Mouse (Mus musculus) myocyte (in vitro differentiated cells): Measurements from ENCODE around the gene 2210408I21Rik.

Experiments
- E2F4 ChIP-seq: IDR thresholded peaks from one replicate; pipeline ENCODE4 v1.6.1; 2011; ENCODE audit warnings: mild to moderate bottlenecking, control low read depth, moderate library complexity; ENCODE audit not compliant: insufficient read depth
- MAX ChIP-seq: IDR thresholded peaks from one replicate; pipeline ENCODE4 v1.6.1; 2011; ENCODE audit warnings: low read depth, mild to moderate bottlenecking, control low read depth
- MYOG ChIP-seq, 3 experiments: IDR thresholded peaks; one replicate each; pipeline ENCODE4 v1.6.1; 2011; ENCODE audit warnings: control low read depth in 2 of 3, low read depth in 2 of 3, mild to moderate bottlenecking in 2 of 3; ENCODE audit not compliant: insufficient read length in 2 of 3, control insufficient read depth in 1 of 3, insufficient read depth in 1 of 3
- POLR2A ChIP-seq: IDR thresholded peaks from one replicate; pipeline ENCODE4 v1.6.1; 2011; ENCODE audit warnings: low read depth, mild to moderate bottlenecking, control low read depth, moderate library complexity; ENCODE audit not compliant: insufficient read length
- POLR2AphosphoS2 ChIP-seq: IDR thresholded peaks from one replicate; pipeline ENCODE4 v1.6.1; 2011; ENCODE audit warnings: low read depth, control low read depth; ENCODE audit not compliant: insufficient read length
- REST ChIP-seq: IDR thresholded peaks from one replicate; pipeline ENCODE4 v1.6.1; 2011; ENCODE audit warnings: mild to moderate bottlenecking, control low read depth, moderate library complexity; ENCODE audit not compliant: insufficient read depth, insufficient read length

DNA sequence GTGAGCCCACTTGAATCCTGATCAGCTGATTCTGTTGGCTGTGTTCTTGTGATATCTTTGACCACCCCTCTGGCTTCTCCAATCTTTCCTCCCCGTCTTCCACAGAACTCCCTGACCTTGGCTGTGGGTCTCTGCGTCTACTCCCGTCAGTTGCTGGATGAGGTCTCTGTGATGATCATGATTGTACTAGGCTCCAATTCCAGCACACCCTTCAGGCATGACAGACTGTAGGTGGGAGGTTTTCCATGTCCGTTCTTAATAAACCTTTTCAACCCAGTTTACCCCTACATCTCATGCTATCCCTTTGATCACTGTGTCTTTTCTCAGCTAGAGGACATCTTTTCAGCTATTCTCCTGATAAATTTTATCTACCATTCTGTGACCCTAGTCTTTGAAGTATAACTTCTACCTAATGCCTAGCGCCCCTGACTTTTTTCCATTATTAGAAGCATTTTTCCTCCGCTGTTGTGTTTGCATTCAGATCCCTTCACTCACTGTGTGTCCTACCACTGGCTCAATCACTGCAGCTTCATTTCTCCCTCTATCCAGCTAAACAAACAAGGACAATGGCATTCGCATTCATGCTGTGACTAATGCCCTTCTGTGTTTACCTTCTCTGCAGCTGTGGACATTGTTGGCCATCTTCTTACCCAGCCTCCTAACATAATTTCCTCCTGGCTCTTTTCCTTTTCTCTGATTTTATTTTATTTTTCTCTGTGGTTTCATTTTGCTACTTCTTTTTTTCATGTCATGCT lies 143.5 kb downstream of the 2210408I21Rik start:
- TF ChIP-seq POLR2A (no peak), MYOG (IDR thresholded peaks at IDR 0.05; ENCODE audit: control insufficient read depth in 1 of 3, insufficient read depth in 1 of 3, insufficient read length in 2 of 3, low read depth in 2 of 3) (no peak), POLR2AphosphoS2 (no peak), REST (no peak), MAX (no peak), E2F4 (no peak)
